ENCODE assay signal across 8 mouse cellular contexts in genomic region chr4:118543592-118544260, GRCm38 (mm10). TPM values are rescaled to one million over a fixed set of nuclear protein-coding genes. Genes with fewer than 3 reads are reported as not detected.
A peak's percentile ranks its signal among the peaks of the same experiment; 100 is the strongest.
DNase-seq lines count a peak whose midpoint lies in the region; ATAC-seq and TF ChIP-seq lines count a peak whose summit lies in the region.

Gene Tmem125, minus strand, starts transcription at chr4:118544044.

- peaks cover 8% of the 10 kb centered on the region for H3K4me1 ChIP-seq in erythroblast, embryonic 14.5 days (ENCODE audit: control insufficient read depth)
- H3K4me1 ChIP-seq in bone marrow, adult 2 months (ENCODE audit: control insufficient read depth, insufficient read depth, low read length) = no peaks in the 10 kb centered on the region; the same call in 1 of the 2 replicates
- 0 out of 2 replicates have a peak, but pooled peaks cover 5% of the 10 kb centered on the region for H3K4me1 ChIP-seq in liver, postnatal 0 days (ENCODE audit: insufficient read depth)
- peaks cover 12% of the 10 kb centered on the region for H3K4me1 ChIP-seq in neural tube, embryonic 13.5 days (replicated peaks)

- TF ChIP-seq POLR2A in bone marrow, adult 2 months (IDR thresholded peaks at IDR 0.05; ENCODE audit: borderline replicate concordance, control insufficient read depth, low read depth, low read length) = no peak

- DNase-seq in heart, adult 18-20 months = peak; percentile 45 to 54
- DNase-seq in kidney, adult 11 months = peak; percentile 95
- DNase-seq in liver, postnatal 0 days = peak; percentile 80

- peak within 1 kb of the TSS; percentile 52 for H3K9ac ChIP-seq in liver, postnatal 0 days (replicated peaks)
- peak within 1 kb of the TSS; percentile 38 for H3K9ac ChIP-seq in neural tube, embryonic 13.5 days

- H3K27ac ChIP-seq in bone marrow, adult 2 months (ENCODE audit: control insufficient read depth, insufficient read depth, low read depth, low read length, poor library complexity) = no peak within 1 kb of the TSS
- H3K27ac ChIP-seq in liver, postnatal 0 days (ENCODE audit: low read depth) = peak within 1 kb of the TSS; percentile 90
- H3K27ac ChIP-seq in neural tube, embryonic 13.5 days (replicated peaks) = no peak within 1 kb of the TSS

- no peaks in the 10 kb centered on the region for H3K9me3 ChIP-seq in erythroblast, embryonic 14.5 days (ENCODE audit: control insufficient read depth, low read length)
- no peaks in the 10 kb centered on the region for H3K9me3 ChIP-seq in liver, postnatal 0 days (ENCODE audit: low read length)
- peaks cover 2% of the 10 kb centered on the region; the same call in 1 of the 2 replicates for H3K9me3 ChIP-seq in neural tube, embryonic 13.5 days

- H3K36me3 ChIP-seq in erythroblast, embryonic 14.5 days (ENCODE audit: control insufficient read depth) = peaks cover 2% of the 10 kb centered on the region; the same call in 1 of the 2 replicates
- H3K36me3 ChIP-seq in liver, postnatal 0 days (replicated peaks; ENCODE audit: insufficient read depth, low read length) = no peaks in the 10 kb centered on the region
- no peaks in the 10 kb centered on the region for H3K36me3 ChIP-seq in neural tube, embryonic 13.5 days

- WGBS in bone marrow, adult 2 months = 8% methylated on average over 24 of the region's 24 CpGs
- 6% methylated on average over 24 of the region's 24 CpGs for WGBS in liver, postnatal 0 days (ENCODE audit: insufficient replicate concordance)
- 2% methylated on average over 24 of the region's 24 CpGs for WGBS in neural tube, embryonic 13.5 days

- peaks cover 5% of the 10 kb centered on the region for H3K27me3 ChIP-seq in erythroblast, embryonic 14.5 days (ENCODE audit: control insufficient read depth)
- H3K27me3 ChIP-seq in liver, postnatal 0 days (ENCODE audit: insufficient read depth, low read length) = no peaks in the 10 kb centered on the region
- peaks cover 14% of the 10 kb centered on the region; the same call in 1 of the 2 replicates for H3K27me3 ChIP-seq in neural tube, embryonic 13.5 days

- ATAC-seq in erythroblast, adult 5-6 weeks (replicated peaks; ENCODE audit: low FRiP score, poor library complexity, severe bottlenecking) = no peak
- ATAC-seq in liver, postnatal 0 days = peak; percentile 78
- ATAC-seq in neural tube, embryonic 13.5 days (ENCODE audit: low read depth) = peak; percentile 59; the same call in 1 of the 2 replicates
- no peak for ATAC-seq in frontal cortex, adult (ENCODE audit: low TSS enrichment)

- peak within 1 kb of the TSS; percentile 48 for H3K4me3 ChIP-seq in erythroblast, embryonic 14.5 days (replicated peaks)
- peak within 1 kb of the TSS; percentile 48 for H3K4me3 ChIP-seq in bone marrow, adult 2 months (replicated peaks; ENCODE audit: control insufficient read depth, low read depth, low read length)
- H3K4me3 ChIP-seq in liver, postnatal 0 days (ENCODE audit: low read depth, low read length) = peak within 1 kb of the TSS; percentile 45
- peak within 1 kb of the TSS; percentile 27 for H3K4me3 ChIP-seq in neural tube, embryonic 13.5 days

- peak within 1 kb of the TSS; percentile 73 for H3K4me2 ChIP-seq in liver, postnatal 0 days (ENCODE audit: low read depth, low read length)
- H3K4me2 ChIP-seq in neural tube, embryonic 13.5 days = peak within 1 kb of the TSS; percentile 61

- TF ChIP-seq EP300 in liver, postnatal 0 days (IDR thresholded peaks at IDR 0.05; ENCODE audit: low read depth) = no peak

- TF ChIP-seq CTCF in bone marrow, adult 2 months (IDR thresholded peaks at IDR 0.05; ENCODE audit: control insufficient read depth, insufficient read depth, low read length) = no peak
- TF ChIP-seq CTCF in liver, postnatal 0 days (IDR thresholded peaks at IDR 0.05; ENCODE audit: low read depth) = no peak

RNA-seq across cellular contexts. Expression of gene Tmem125, which starts in this region (rescaled TPM):
- not detected in 2 replicates for polyA plus RNA-seq in erythroblast, embryonic 14.5 days (2012)
- not detected in 2 replicates for total RNA-seq in erythroblast, adult 5-6 weeks (2015; ENCODE audit: low replicate concordance)
- not detected in 2 replicates for total RNA-seq in erythroblast, adult 5-6 weeks (2017; ENCODE audit: low replicate concordance)
- not detected in 2 replicates for polyA plus RNA-seq in bone marrow, adult 2 months (2011; ENCODE audit: insufficient read depth, insufficient read length, low replicate concordance, missing spikeins)
- not detected for total RNA-seq in heart, adult 18-20 months (2021)
- polyA plus RNA-seq in liver, postnatal 0 days (2015; fragmentation: Nextera tagmentation; extraction: Ambion mirVana) = 3.7 and 4.4 TPM in 2 replicates
- polyA plus RNA-seq in neural tube, embryonic 13.5 days (2015; fragmentation: Nextera tagmentation; extraction: Ambion mirVana) = not detected in 2 replicates

Comparison
In these comparisons a context has a peak if more than half of its experiments do, and no peak if none do; other contexts are left out.
1. Peak in DNase-seq in heart, adult 18-20 months; RNA of the gene not detected or under 1 TPM.
2. Peak in ATAC-seq, H3K4me3 ChIP-seq, H3K9ac ChIP-seq and H3K4me2 ChIP-seq in neural tube, embryonic 13.5 days; RNA of the gene not detected or under 1 TPM.